ENCODE assay signal across 9 mouse cellular contexts in genomic region chr5:124809708-124810366, GRCm38 (mm10). TPM values are rescaled to one million over a fixed set of nuclear protein-coding genes. Genes with fewer than 3 reads are reported as not detected.
A peak's percentile ranks its signal among the peaks of the same experiment; 100 is the strongest.
DNase-seq lines count a peak whose midpoint lies in the region; ATAC-seq lines count a peak whose summit lies in the region.
"Had no signal": no experiment of that assay in that cellular context is flagged by ENCODE, and none has a peak within 500 bp of the region (broad histone marks: within the 10 kb centered on the region; RNA-seq: fewer than 3 reads in every experiment).

No protein-coding gene starts in this region.

- no peak for ATAC-seq in midbrain, embryonic 11.5 days (ENCODE audit: low FRiP score)

- DNase-seq in right cerebral cortex, adult 18-20 months, result peak; percentile 77
- no peak for DNase-seq in right cerebral cortex, postnatal 14 days
- peak; percentile 65 to 76 for DNase-seq in cerebellum, postnatal 10 days
- peak; percentile 21 to 48 for DNase-seq in layer of hippocampus, postnatal 36 days
- DNase-seq in right cerebral cortex, postnatal 36 days (ENCODE audit: low spot score in 2 of 2), result peak; percentile 62 to 68
- no peak for DNase-seq in forebrain, embryonic 10.5 days (ENCODE audit: extremely low spot score, low spot score)
- no peak for DNase-seq in midbrain, embryonic 11.5 days (ENCODE audit: low spot score, missing footprints)
- DNase-seq in ovary, postnatal 10 days (ENCODE audit: low spot score), result no peak

- 86% methylated on average over 4 of the region's 4 CpGs for WGBS in forebrain, embryonic 10.5 days
- WGBS in midbrain, embryonic 11.5 days, result 87% methylated on average over 4 of the region's 4 CpGs

- no peaks in the 10 kb centered on the region for H3K27me3 ChIP-seq in forebrain, embryonic 10.5 days (ENCODE audit: poor library complexity, severe bottlenecking)
- H3K27me3 ChIP-seq in midbrain, embryonic 11.5 days (ENCODE audit: control insufficient read depth, insufficient read depth, low read length), result no peaks in the 10 kb centered on the region

- H3K4me2 ChIP-seq in midbrain, embryonic 11.5 days, result no peak overlapping the region

- H3K4me3 ChIP-seq in forebrain, embryonic 10.5 days, result no peak overlapping the region
- H3K4me3 ChIP-seq in midbrain, embryonic 11.5 days (ENCODE audit: low read depth, low read length), result no peak overlapping the region

- H3K9me3 ChIP-seq in forebrain, embryonic 10.5 days, result no peaks in the 10 kb centered on the region
- peaks cover 5% of the 10 kb centered on the region; the same call in 1 of the 2 replicates for H3K9me3 ChIP-seq in midbrain, embryonic 11.5 days (ENCODE audit: control insufficient read depth, low read length)

- no peaks in the 10 kb centered on the region for H3K36me3 ChIP-seq in forebrain, embryonic 10.5 days (replicated peaks)
- H3K36me3 ChIP-seq in midbrain, embryonic 11.5 days (ENCODE audit: control insufficient read depth, insufficient read depth, low read length), result no peaks in the 10 kb centered on the region

- H3K27ac ChIP-seq in forebrain, embryonic 10.5 days, result no peak overlapping the region
- H3K27ac ChIP-seq in midbrain, embryonic 11.5 days (ENCODE audit: low read depth, low read length), result no peak overlapping the region

- H3K9ac ChIP-seq in midbrain, embryonic 11.5 days (ENCODE audit: low read length), result no peak overlapping the region

- H3K4me1 ChIP-seq in forebrain, embryonic 10.5 days, result no peaks in the 10 kb centered on the region
- no peaks in the 10 kb centered on the region for H3K4me1 ChIP-seq in midbrain, embryonic 11.5 days (ENCODE audit: control insufficient read depth, insufficient read depth, low read length)

RNA-seq across cellular contexts. Expression of gene Ccdc92, which starts 52.4 kb away (rescaled TPM):
- total RNA-seq in layer of hippocampus, postnatal 36 days (2021), result 10 to 100 TPM; 79.0 to 79.2 TPM
- polyA plus RNA-seq in forebrain, embryonic 10.5 days (2016; fragmentation: Nextera tagmentation; extraction: Ambion mirVana), result 14.0 and 14.4 TPM in 2 replicates
- 11.9 and 13.9 TPM in 2 replicates for polyA plus RNA-seq in midbrain, embryonic 11.5 days (2014; fragmentation: Nextera tagmentation; extraction: Ambion mirVana)
- total RNA-seq: hematopoietic stem cell, adult 5-6 weeks had no signal

RNA-seq across cellular contexts. Expression of gene Zfp664, which starts 52.7 kb away (rescaled TPM):
- 10 to 100 TPM; 70.6 to 79.1 TPM for total RNA-seq in layer of hippocampus, postnatal 36 days (2021)
- polyA plus RNA-seq in forebrain, embryonic 10.5 days (2016; fragmentation: Nextera tagmentation; extraction: Ambion mirVana), result 148 and 162 TPM in 2 replicates
- 133 and 160 TPM in 2 replicates for polyA plus RNA-seq in midbrain, embryonic 11.5 days (2014; fragmentation: Nextera tagmentation; extraction: Ambion mirVana)

Comparison
In these comparisons a context has a peak if more than half of its experiments do, and no peak if none do; other contexts are left out.
1. DNase-seq: peak in right cerebral cortex, adult 18-20 months (single experiment), cerebellum, postnatal 10 days (2 of 2), layer of hippocampus, postnatal 36 days (2 of 2) and right cerebral cortex, postnatal 36 days (2 of 2); none in right cerebral cortex, postnatal 14 days (single experiment), forebrain, embryonic 10.5 days (single experiment), midbrain, embryonic 11.5 days (single experiment) and ovary, postnatal 10 days (single experiment).